Mouse (Mus musculus) spleen, postnatal 10 days (tissue): ENCODE measurements at regions not wholly inside any gene's neighbourhood (a gene's known extent, or its start where the extent isn't known, plus 50 kb on each side); places are given as distances from the start of the nearest gene placed in this dataset.

Source experiments
- DNase-seq, 2 experiments: peaks; one replicate each; pipeline ENCODE4 v3.0.0; 2021 to 2022; ENCODE audit warnings: low spot score in 2 of 2

GRCm38 (mm10) chrX:13224902-13225301 lies 55.9 kb upstream of the Ddx3x start:
- peak in 1 of 2 experiments; percentile 13 for DNase-seq

GRCm38 (mm10) chrX:13226429-13226828 lies 54.3 kb upstream of the Ddx3x start:
- DNase-seq, result no peak

GRCm38 (mm10) chrX:13229891-13230614 lies 50.7 kb upstream of the Ddx3x start:
- peak; percentile 13 to 48 for DNase-seq

- DNase-seq, result peak; percentile 25 to 72
Observed at GRCm38 (mm10) chrX:13230615-13231179, 50.1 kb upstream of the Ddx3x start.
